Mouse (Mus musculus) thymus, adult 2 months (tissue): ENCODE measurements around the gene Zdhhc14. TPM values are rescaled to one million over a fixed set of nuclear protein-coding genes. Genes with fewer than 3 reads are reported as not detected.

Source experiments
- DNase-seq: peaks from one replicate; pipeline ENCODE4 v3.0.0; 2021
- H3K27ac ChIP-seq: fragments of 200-500 bp; 2 replicates; pipeline ENCODE4 v1.5.1; 2012; ENCODE audit warnings: low read length, control low read depth; ENCODE audit not compliant: control insufficient read depth, insufficient read depth
- H3K27me3 ChIP-seq: fragments of 200-500 bp; 2 replicates; pipeline ENCODE4 v1.6.1; 2012; ENCODE audit warnings: mild to moderate bottlenecking, low read length, moderate library complexity, mixed read lengths; ENCODE audit not compliant: control insufficient read depth, insufficient read depth
- H3K36me3 ChIP-seq: fragments of 200-500 bp; 2 replicates; pipeline ENCODE4 v1.6.1; 2012; ENCODE audit warnings: mild to moderate bottlenecking, low read length, moderate library complexity; ENCODE audit not compliant: control insufficient read depth, insufficient read depth
- H3K4me1 ChIP-seq: fragments of 200-500 bp; replicated peaks from 2 replicates; pipeline ENCODE4 v1.6.1; 2012; ENCODE audit warnings: low read length; ENCODE audit not compliant: control insufficient read depth, insufficient read depth
- H3K4me3 ChIP-seq: fragments of 200-500 bp; 2 replicates; pipeline ENCODE4 v1.5.1; 2012; ENCODE audit warnings: mild to moderate bottlenecking, low read length, control low read depth, moderate library complexity; ENCODE audit not compliant: control insufficient read depth, insufficient read depth
- CTCF ChIP-seq: fragments of 200-500 bp; IDR thresholded peaks from 2 replicates; pipeline ENCODE4 v1.5.1; 2012; ENCODE audit warnings: mild to moderate bottlenecking, control low read depth, low read length, moderate library complexity, borderline replicate concordance; ENCODE audit not compliant: control insufficient read depth, poor library complexity, insufficient read depth; ENCODE audit errors: extremely low read depth
- POLR2A ChIP-seq: fragments of 200-500 bp; IDR thresholded peaks from 2 replicates; pipeline ENCODE4 v1.6.1; 2012; ENCODE audit warnings: mild to moderate bottlenecking, low read length, control low read depth, moderate library complexity; ENCODE audit not compliant: control insufficient read depth, poor library complexity, insufficient read depth; ENCODE audit errors: extremely low read depth
- WGBS: fragments of 180-500 bp; shearing (Covaris S2); methylation state at CpG from one replicate; pipeline ENCODE4 v1.1.7; 2018; 5-methylcytosine and 5-hydroxymethylcytosine counted together
- polyA plus RNA-seq: library from polyadenylated mRNA; depleted of rRNA; stranded (reverse); fragments of >200 nt; gene quantifications from 2 replicates; pipeline ENCODE4 v1.2.3, GENCODE M21; 2012; rRNA removed

Gene Zdhhc14
- polyA plus RNA-seq, 1 experiment, result 13.3 TPM

- H3K4me1 ChIP-seq, result peaks cover 50% of the 10 kb centered on the region
- H3K27me3 ChIP-seq, result no peaks in the 10 kb centered on the region
- 1% methylated on average over 5 of the region's 5 CpGs for WGBS
- TF ChIP-seq CTCF (no peak), POLR2A (no peak)
- DNase-seq, result peak; percentile 48
- H3K4me3 ChIP-seq, result no peak overlapping the region
- H3K36me3 ChIP-seq, result no peaks in the 10 kb centered on the region
- no peak overlapping the region for H3K27ac ChIP-seq
Observed at GRCm38 (mm10) chr17:5802656-5802955, 310.2 kb downstream of the Zdhhc14 start.

Other genes starting within 250 kb of the Zdhhc14 start
- 1.4 TPM in 2 replicates for gene Ldhal6b, start 73.8 kb upstream of the Zdhhc14 start, polyA plus RNA-seq
- 9.2 and 10.1 TPM in 2 replicates for gene Tmem242, start 52.3 kb upstream of the Zdhhc14 start, polyA plus RNA-seq